Mouse (Mus musculus) gastrocnemius, postnatal 36 days (tissue): Measurements from ENCODE around the gene Tmem200a. TPM values are rescaled to one million over a fixed set of nuclear protein-coding genes. Genes with fewer than 3 reads are reported as not detected.

ENCODE experiments used
- DNase-seq, 2 experiments: peaks; one replicate each; pipeline ENCODE4 v3.0.0; 2022
- intact Hi-C: fragments of 180-260 bp; cut with DNase I; formaldehyde crosslinking; loops from one replicate; pipeline ENCODE4 v1.15.1; 2025
- long read RNA-seq, 2 experiments: library from polyadenylated mRNA; stranded (forward); transcript quantifications; one replicate each; pipeline ENCODE4 v2.0.0; 2021
- total RNA-seq, 2 experiments: library from RNA; stranded (reverse); gene quantifications; 2 replicates each; pipeline ENCODE4 v1.2.3; 2021

Gene Tmem200a
- under 1 TPM; 0.07 to 0.13 TPM for total RNA-seq
- long read RNA-seq, experiment 1 = 0 reads
- long read RNA-seq, experiment 2 = 0 reads

GRCm38 (mm10) chr10:26078521-26079142, at the start of gene Tmem200a:
Gene Tmem200a (minus strand): TSS chr10:26079052.
- intact Hi-C loops = loop anchor here (5.0 kb wide), 1 partner anchor 396 kb away; no protein-coding TSS in a partner anchor
- peak in 1 of 2 experiments; percentile 24 for DNase-seq

- DNase-seq = no peak
- intact Hi-C loops = no loop called here
Measured at GRCm38 (mm10) chr10:26119822-26120183, 41.0 kb upstream of the Tmem200a start.

- intact Hi-C loops = no loop called here
- DNase-seq = no peak
Measured at GRCm38 (mm10) chr10:26119067-26119821, 40.4 kb upstream of the Tmem200a start.

- intact Hi-C loops = no loop called here
- no peak for DNase-seq
Measured at GRCm38 (mm10) chr10:26114409-26114808, 35.6 kb upstream of the Tmem200a start.

- intact Hi-C loops = no loop called here
- DNase-seq = no peak
Measured at GRCm38 (mm10) chr10:26103330-26103982, 24.6 kb upstream of the Tmem200a start.

- DNase-seq = no peak
- intact Hi-C loops = no loop called here
Measured at GRCm38 (mm10) chr10:26082081-26082480, 3.2 kb upstream of the Tmem200a start.

- intact Hi-C loops = loop anchor here (5.0 kb wide), 1 partner anchor 397 kb away; no protein-coding TSS in a partner anchor
- DNase-seq = no peak
Measured at GRCm38 (mm10) chr10:26079678-26080077, 826 bp upstream of the Tmem200a start.

- intact Hi-C loops = loop anchor here (5.0 kb wide), 1 partner anchor 396 kb away; no protein-coding TSS in a partner anchor
Measured at GRCm38 (mm10) chr10:26077671-26078481, 976 bp downstream of the Tmem200a start, which contains the start of gene Gm9767. Gene Gm9767 (plus strand): TSS chr10:26078255.

GRCm38 (mm10) chr10:26076949-26077348, 1.9 kb downstream of the Tmem200a start:
- intact Hi-C loops = loop anchor here (5.0 kb wide), 1 partner anchor 395 kb away; no protein-coding TSS in a partner anchor
- no peak for DNase-seq

More at GRCm38 (mm10) chr10:26077671-26078481, 976 bp downstream of the Tmem200a start, which contains the start of gene Gm9767:
- no peak for DNase-seq

- DNase-seq = no peak
- intact Hi-C loops = no loop called here
Measured at GRCm38 (mm10) chr10:26071986-26072385, 6.9 kb downstream of the Tmem200a start.

- intact Hi-C loops = no loop called here
- DNase-seq = no peak
Measured at GRCm38 (mm10) chr10:26063071-26063470, 15.8 kb downstream of the Tmem200a start.

GRCm38 (mm10) chr10:26059662-26060307, 19.1 kb downstream of the Tmem200a start:
- intact Hi-C loops = no loop called here
- no peak for DNase-seq

GRCm38 (mm10) chr10:26051177-26051576, 27.7 kb downstream of the Tmem200a start:
- no peak for DNase-seq
- intact Hi-C loops = no loop called here

- no peak for DNase-seq
- intact Hi-C loops = no loop called here
Measured at GRCm38 (mm10) chr10:26034931-26035330, 43.9 kb downstream of the Tmem200a start.

GRCm38 (mm10) chr10:26018740-26019139, 60.1 kb downstream of the Tmem200a start:
- intact Hi-C loops = no loop called here
- DNase-seq = no peak

- no peak for DNase-seq
- intact Hi-C loops = no loop called here
Measured at GRCm38 (mm10) chr10:26014298-26014697, 64.6 kb downstream of the Tmem200a start.

GRCm38 (mm10) chr10:26008948-26009347, 69.9 kb downstream of the Tmem200a start:
- no peak for DNase-seq
- intact Hi-C loops = no loop called here

GRCm38 (mm10) chr10:26005471-26005870, 73.4 kb downstream of the Tmem200a start:
- intact Hi-C loops = no loop called here
- no peak for DNase-seq

GRCm38 (mm10) chr10:26000893-26001292, 78.0 kb downstream of the Tmem200a start:
- intact Hi-C loops = no loop called here

More at GRCm38 (mm10) chr10:26000893-26001292, 78.0 kb downstream of the Tmem200a start:
- no peak for DNase-seq
